Mouse (Mus musculus) adrenal gland, postnatal 25 days (tissue): Measurements from ENCODE around the gene Nfxl1. TPM values are rescaled to one million over a fixed set of nuclear protein-coding genes. Genes with fewer than 3 reads are reported as not detected.
A peak's percentile ranks its signal among the peaks of the same experiment; 100 is the strongest.
"Not testable (repeated sequence)": the region's sequence is repeated elsewhere in the genome, so short reads cannot be mapped to it uniquely, and the experiment has no call there.

Source experiments
- DNase-seq: peaks from one replicate; pipeline ENCODE4 v3.0.0; 2021; ENCODE audit warnings: mixed read lengths
- long read RNA-seq: library from polyadenylated mRNA; stranded (forward); transcript quantifications from one replicate; pipeline ENCODE4 v2.0.0, GENCODE M21; 2021
- total RNA-seq: library from RNA; stranded (reverse); gene quantifications from 2 replicates; pipeline ENCODE4 v1.2.3, GENCODE M21; 2021

Gene Nfxl1
- 15.1 and 21.6 TPM in 2 replicates for total RNA-seq
- long read RNA-seq, transcript Nfxl1-202 (23 exons, 3,712 nt) = major isoform, 7 of 11 reads
- long read RNA-seq, partial matches to known transcripts = 1 of 11 reads
- long read RNA-seq, other reads (novel, unspliced or antisense) = 3 of 11 reads

GRCm38 (mm10) chr5:72559544-72560049 lies at the start of gene Nfxl1:
Gene Nfxl1 (minus strand): TSS chr5:72559684.
- DNase-seq = peak; percentile 98

- no peak for DNase-seq
Observed at GRCm38 (mm10) chr5:72603138-72603537, 43.7 kb upstream of the Nfxl1 start.

GRCm38 (mm10) chr5:72601006-72601405 lies 41.5 kb upstream of the Nfxl1 start:
- DNase-seq = peak; percentile 67

- DNase-seq = no peak
Observed at GRCm38 (mm10) chr5:72587192-72587681, 27.8 kb upstream of the Nfxl1 start, which contains the start of gene Gm5868. Gene Gm5868 (minus strand): TSS chr5:72587551.

- DNase-seq = not testable (repeated sequence)
Observed at GRCm38 (mm10) chr5:72586667-72587191, 27.2 kb upstream of the Nfxl1 start.

- DNase-seq = not testable (repeated sequence)
Observed at GRCm38 (mm10) chr5:72586122-72586521, 26.6 kb upstream of the Nfxl1 start.

GRCm38 (mm10) chr5:72580970-72581332 lies 21.5 kb upstream of the Nfxl1 start, which contains the start of gene Zar1:
Gene Zar1 (minus strand): TSS chr5:72581254.
- DNase-seq = not testable (repeated sequence)

GRCm38 (mm10) chr5:72580088-72580969 lies 20.8 kb upstream of the Nfxl1 start:
- peak; percentile 8 for DNase-seq

- DNase-seq = not testable (repeated sequence)
Observed at GRCm38 (mm10) chr5:72579599-72579998, 20.1 kb upstream of the Nfxl1 start.

- no peak for DNase-seq
Observed at GRCm38 (mm10) chr5:72565621-72566020, 6.1 kb upstream of the Nfxl1 start.

- not testable (repeated sequence) for DNase-seq
Observed at GRCm38 (mm10) chr5:72563183-72563582, 3.7 kb upstream of the Nfxl1 start.

GRCm38 (mm10) chr5:72560976-72561628 lies 1.6 kb upstream of the Nfxl1 start:
- no peak for DNase-seq

GRCm38 (mm10) chr5:72558716-72559526 lies 563 bp downstream of the Nfxl1 start:
- DNase-seq = no peak

GRCm38 (mm10) chr5:72556245-72556644 lies 3.2 kb downstream of the Nfxl1 start:
- no peak for DNase-seq

GRCm38 (mm10) chr5:72551209-72551608 lies 8.3 kb downstream of the Nfxl1 start:
- no peak for DNase-seq

GRCm38 (mm10) chr5:72528896-72529295 lies 30.6 kb downstream of the Nfxl1 start:
- peak; percentile 68 for DNase-seq

GRCm38 (mm10) chr5:72513808-72514207 lies 45.7 kb downstream of the Nfxl1 start:
- no peak for DNase-seq

GRCm38 (mm10) chr5:72505740-72506139 lies 53.7 kb downstream of the Nfxl1 start:
- no peak for DNase-seq

- no peak for DNase-seq
Observed at GRCm38 (mm10) chr5:72503531-72504523, 55.7 kb downstream of the Nfxl1 start, which contains the start of gene Corin. Gene Corin (minus strand): TSS chr5:72504473.

GRCm38 (mm10) chr5:72502778-72503177 lies 56.7 kb downstream of the Nfxl1 start:
- no peak for DNase-seq
